Mouse (Mus musculus) megakaryocyte, embryonic 14.5 days (primary cell): ENCODE data around the gene Tmem238.

Experiments
- FLI1 ChIP-seq: IDR thresholded peaks from 2 replicates; pipeline ENCODE4 v1.6.1; 2012; ENCODE audit warnings: low read length, inconsistent platforms, mixed read lengths
- GATA1 ChIP-seq: IDR thresholded peaks from 3 replicates; pipeline ENCODE4 v1.6.1; 2012; ENCODE audit warnings: mixed read lengths, low read length, inconsistent platforms, borderline replicate concordance

- TF ChIP-seq GATA1 (no peak), FLI1 (no peak)
Measured at GRCm38 (mm10) chr7:4764946-4765710, 24.3 kb downstream of the Tmem238 start.
